Mouse (Mus musculus) MEL (cell line): ENCODE data around the gene Cpm. TPM values are rescaled to one million over a fixed set of nuclear protein-coding genes. Genes with fewer than 3 reads are reported as not detected.

Experiments
- DNase-seq: peaks from one replicate; pipeline ENCODE4 v3.0.0; 2011; ENCODE audit warnings: low read depth, low spot score
- H3K27ac ChIP-seq: 2 replicates; pipeline ENCODE4 v1.5.1; 2012; ENCODE audit warnings: low read depth, mild to moderate bottlenecking, control low read depth, low read length, moderate library complexity; ENCODE audit not compliant: control insufficient read depth
- H3K27me3 ChIP-seq, 2 experiments: fragments of 150-350 bp in 1 of 2; sonication (generic) in 1 of 2; 2 replicates each; pipeline ENCODE4 v1.6.1; 2012; ENCODE audit warnings: low read length in 2 of 2, mild to moderate bottlenecking in 2 of 2, improper control_type of control experiment in 1 of 2, moderate library complexity in 1 of 2; ENCODE audit not compliant: insufficient read depth in 2 of 2, control insufficient read depth in 1 of 2
- H3K36me3 ChIP-seq, 2 experiments: 2 replicates each; pipeline ENCODE4 v1.6.1; 2012 to 2014; ENCODE audit warnings: low read length in 2 of 2, improper control_type of control experiment in 1 of 2, inconsistent platforms in 1 of 2, mild to moderate bottlenecking in 1 of 2; ENCODE audit not compliant: insufficient read depth in 2 of 2, control insufficient read depth in 1 of 2
- H3K4me1 ChIP-seq, 2 experiments: fragments of 150-350 bp in 1 of 2; sonication (generic) in 1 of 2; 2 replicates each; pipeline ENCODE4 v1.6.1; 2012; ENCODE audit warnings: low read length in 2 of 2, improper control_type of control experiment in 1 of 2, mild to moderate bottlenecking in 1 of 2; ENCODE audit not compliant: insufficient read depth in 2 of 2, control insufficient read depth in 1 of 2
- H3K4me3 ChIP-seq, 2 experiments: fragments of 150-350 bp in 1 of 2; sonication (generic) in 1 of 2; 2 replicates each; pipeline ENCODE4 v1.5.1; 2012; ENCODE audit warnings: low read depth in 2 of 2, low read length in 2 of 2, mild to moderate bottlenecking in 2 of 2, moderate library complexity in 2 of 2, control low read depth in 1 of 2, improper control_type of control experiment in 1 of 2; ENCODE audit not compliant: control insufficient read depth in 1 of 2, insufficient read depth in 1 of 2
- H3K79me2 ChIP-seq: 2 replicates; pipeline ENCODE4 v1.6.1; 2012; ENCODE audit warnings: mild to moderate bottlenecking, low read length, moderate library complexity; ENCODE audit not compliant: control insufficient read depth, poor library complexity, insufficient read depth
- H3K9ac ChIP-seq: 2 replicates; pipeline ENCODE4 v1.6.1; 2012; ENCODE audit warnings: low read depth, mild to moderate bottlenecking, control low read depth, low read length, moderate library complexity; ENCODE audit not compliant: control insufficient read depth, poor library complexity, severe bottlenecking
- H3K9me3 ChIP-seq: fragments of 150-350 bp; sonication (generic); replicated peaks from 2 replicates; pipeline ENCODE4 v1.6.1; 2012; ENCODE audit warnings: mild to moderate bottlenecking, low read length, improper control_type of control experiment, moderate library complexity; ENCODE audit not compliant: insufficient read depth
- CHD1 ChIP-seq: IDR thresholded peaks from 2 replicates; pipeline ENCODE4 v1.6.1; 2012; ENCODE audit warnings: low read depth, mild to moderate bottlenecking, inconsistent platforms, low read length, improper control_type of control experiment
- CHD2 ChIP-seq: IDR thresholded peaks from 2 replicates; pipeline ENCODE4 v1.6.1; 2011; ENCODE audit warnings: low read length, improper control_type of control experiment
- CTCF ChIP-seq, 3 experiments: IDR thresholded peaks in 2 of 3; conservative IDR thresholded peaks in 1 of 3; 2 replicates each; pipeline ENCODE4 v1.5.1; 2011 to 2012; ENCODE audit warnings: low read length in 3 of 3, low read depth in 2 of 3, mild to moderate bottlenecking in 2 of 3, improper control_type of control experiment in 1 of 3, inconsistent platforms in 1 of 3, mixed read lengths in 1 of 3, moderate library complexity in 1 of 3; ENCODE audit not compliant: control insufficient read depth in 1 of 3, insufficient read depth in 1 of 3, poor library complexity in 1 of 3, severe bottlenecking in 1 of 3
- E2F4 ChIP-seq: IDR thresholded peaks from 2 replicates; pipeline ENCODE4 v1.6.1; 2011; ENCODE audit warnings: low read depth, low read length, improper control_type of control experiment, borderline replicate concordance
- ELF1 ChIP-seq: IDR thresholded peaks from 2 replicates; pipeline ENCODE4 v1.6.1; 2014; ENCODE audit warnings: low read depth, mild to moderate bottlenecking, inconsistent platforms, low read length, improper control_type of control experiment, moderate library complexity
- GATA1 ChIP-seq: IDR thresholded peaks from 2 replicates; pipeline ENCODE4 v1.6.1; 2011; ENCODE audit warnings: low read depth, low read length, improper control_type of control experiment
- JUND ChIP-seq: IDR thresholded peaks from 2 replicates; pipeline ENCODE4 v1.6.1; 2011; ENCODE audit warnings: low read depth, mild to moderate bottlenecking, improper control_type of control experiment, low read length
- MAFK ChIP-seq: IDR thresholded peaks from 2 replicates; pipeline ENCODE4 v1.6.1; 2011; ENCODE audit warnings: low read depth, mild to moderate bottlenecking, low read length, improper control_type of control experiment, borderline replicate concordance
- MAZ ChIP-seq: IDR thresholded peaks from 2 replicates; pipeline ENCODE4 v1.6.1; 2012; ENCODE audit warnings: low read depth, mild to moderate bottlenecking, inconsistent platforms, low read length, improper control_type of control experiment
- MEF2A ChIP-seq: IDR thresholded peaks from 2 replicates; pipeline ENCODE4 v1.6.1; 2014; ENCODE audit warnings: low read depth, mild to moderate bottlenecking, inconsistent platforms, low read length, improper control_type of control experiment; ENCODE audit not compliant: poor library complexity, insufficient replicate concordance, severe bottlenecking; ENCODE audit errors: extremely low read depth
- MYB ChIP-seq: IDR thresholded peaks from 2 replicates; pipeline ENCODE4 v1.6.1; 2011; ENCODE audit warnings: mild to moderate bottlenecking, low read depth, low read length, improper control_type of control experiment
- NELFE ChIP-seq: IDR thresholded peaks from 2 replicates; pipeline ENCODE4 v1.6.1; 2011; ENCODE audit warnings: low read depth, low read length, improper control_type of control experiment
- POLR2AphosphoS2 ChIP-seq: IDR thresholded peaks from 2 replicates; pipeline ENCODE4 v1.6.1; 2011; ENCODE audit warnings: low read length, improper control_type of control experiment
- RCOR1 ChIP-seq: IDR thresholded peaks from 2 replicates; pipeline ENCODE4 v1.6.1; 2012; ENCODE audit warnings: low read depth, mild to moderate bottlenecking, inconsistent platforms, low read length, improper control_type of control experiment
- TAL1 ChIP-seq: IDR thresholded peaks from 2 replicates; pipeline ENCODE4 v1.6.1; 2012; ENCODE audit warnings: mild to moderate bottlenecking, inconsistent platforms, low read length, moderate library complexity, mixed read lengths
- TBP ChIP-seq: IDR thresholded peaks from 2 replicates; pipeline ENCODE4 v1.8.0; 2011; ENCODE audit warnings: low read depth, low read length, improper control_type of control experiment
- UBTF ChIP-seq: IDR thresholded peaks from 2 replicates; pipeline ENCODE4 v1.6.1; 2012; ENCODE audit warnings: low read depth, mild to moderate bottlenecking, inconsistent platforms, low read length, improper control_type of control experiment, moderate library complexity, borderline replicate concordance; ENCODE audit not compliant: insufficient read depth
- USF2 ChIP-seq, 2 experiments: IDR thresholded peaks; 2 replicates each; pipeline ENCODE4 v1.6.1; 2011 to 2012; ENCODE audit warnings: improper control_type of control experiment in 2 of 2, low read length in 2 of 2, borderline replicate concordance in 1 of 2, inconsistent platforms in 1 of 2, low read depth in 1 of 2, mild to moderate bottlenecking in 1 of 2; ENCODE audit not compliant: insufficient read depth in 1 of 2
- ZC3H11A ChIP-seq: IDR thresholded peaks from 2 replicates; pipeline ENCODE4 v1.6.1; 2012; ENCODE audit warnings: low read depth, mild to moderate bottlenecking, inconsistent platforms, low read length, improper control_type of control experiment
- ZMIZ1 ChIP-seq: IDR thresholded peaks from 2 replicates; pipeline ENCODE4 v1.6.1; 2012; ENCODE audit warnings: low read depth, mild to moderate bottlenecking, inconsistent platforms, low read length, improper control_type of control experiment, moderate library complexity
- polyA plus RNA-seq, 2 experiments: library from polyadenylated mRNA; stranded (reverse) in 1 of 2; unstranded in 1 of 2; fragments of >175 nt in 1 of 2; fragments of >200 nt in 1 of 2; gene quantifications; 2 replicates each; pipeline versions ENCODE4 v1.2.1 to v1.2.4; 2012; ENCODE audit warnings: low replicate concordance in 2 of 2, low read depth in 1 of 2; ENCODE audit not compliant: insufficient read length in 2 of 2, insufficient read depth in 1 of 2, missing spikeins in 1 of 2
- total RNA-seq: library from RNA; depleted of rRNA; stranded (reverse); fragments of 300-350 nt; gene quantifications from 2 replicates; pipeline ENCODE4 v1.2.3, GENCODE M21; 2012

The Cpm gene
- total and polyA plus RNA-seq, 3 experiments: 0.04 to 0.40 TPM; not detected in 1

DNA sequence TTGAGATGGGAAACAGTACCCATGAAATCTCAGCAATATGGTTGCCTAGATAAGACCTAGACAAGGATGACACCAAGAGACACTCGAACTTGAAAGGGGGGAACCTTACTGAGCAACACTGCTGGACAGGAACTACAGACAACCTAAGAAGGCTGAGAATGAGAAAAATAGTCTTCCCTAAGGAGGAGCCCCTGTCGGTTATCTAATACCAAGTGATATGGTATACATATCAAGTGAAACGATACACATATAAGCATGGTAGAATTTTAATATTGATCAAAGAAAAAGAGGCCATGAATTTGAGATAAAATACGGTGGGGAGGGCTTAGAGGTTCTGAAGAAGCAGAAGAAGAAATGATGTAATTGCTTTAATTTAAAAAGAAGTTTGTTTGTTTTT lies 23.1 kb downstream of the Cpm start:
- H3K9ac ChIP-seq: no peak overlapping the region
- no peaks in the 10 kb centered on the region for H3K79me2 ChIP-seq
- H3K4me3 ChIP-seq: no peak overlapping the region
- H3K4me1 ChIP-seq: no peaks in the 10 kb centered on the region
- no peak for DNase-seq
- TF ChIP-seq CHD2 (no peak), MYB (no peak), MEF2A (no peak), TBP (no peak), CTCF (IDR thresholded peaks at IDR 0.05 in 2 of 3, conservative IDR thresholded peaks at IDR 0.05 in 1 of 3; ENCODE audit: control insufficient read depth in 1 of 3, insufficient read depth in 1 of 3, low read depth in 2 of 3, low read length in 3 of 3, poor library complexity in 1 of 3, severe bottlenecking in 1 of 3) (no peak), ZMIZ1 (no peak), POLR2AphosphoS2 (no peak), NELFE (no peak), JUND (no peak), TAL1 (no peak), MAFK (no peak), ZC3H11A (no peak), USF2 (IDR thresholded peaks at IDR 0.05; ENCODE audit: borderline replicate concordance in 1 of 2, insufficient read depth in 1 of 2, low read depth in 1 of 2, low read length in 2 of 2) (no peak), GATA1 (no peak), ELF1 (no peak), CHD1 (no peak), MAZ (no peak), UBTF (no peak), RCOR1 (no peak), E2F4 (no peak)
- H3K9me3 ChIP-seq: no peaks in the 10 kb centered on the region
- no peak overlapping the region for H3K27ac ChIP-seq
- H3K27me3 ChIP-seq: no peaks in the 10 kb centered on the region; a peak in 1 of 4 replicates
- no peaks in the 10 kb centered on the region for H3K36me3 ChIP-seq
